Mouse (Mus musculus) layer of hippocampus, postnatal 36 days (tissue): ENCODE results near the gene Nfu1. TPM values are rescaled to one million over a fixed set of nuclear protein-coding genes. Genes with fewer than 3 reads are reported as not detected.
A peak's percentile ranks its signal among the peaks of the same experiment; 100 is the strongest.
"Not testable (repeated sequence)": the region's sequence is repeated elsewhere in the genome, so short reads cannot be mapped to it uniquely, and the experiment has no call there.

ENCODE experiments used
- DNase-seq, 2 experiments: peaks; one replicate each; pipeline ENCODE4 v3.0.0; 2022
- total RNA-seq, 2 experiments: library from RNA; stranded (reverse); gene quantifications; 2 replicates each; pipeline ENCODE4 v1.2.3; 2021

Gene Nfu1
- total RNA-seq, 2 experiments from 2014 or later = 55.1 to 55.5 TPM

- no peak for DNase-seq
Observed at GRCm38 (mm10) chr6:87026980-87027379, 17.9 kb downstream of the Nfu1 start.

- DNase-seq = no peak
Observed at GRCm38 (mm10) chr6:87028881-87029280, 19.8 kb downstream of the Nfu1 start.

GRCm38 (mm10) chr6:87031310-87031709 lies 22.3 kb downstream of the Nfu1 start:
- not testable (repeated sequence) for DNase-seq

- DNase-seq = no peak
Observed at GRCm38 (mm10) chr6:87032401-87032800, 23.4 kb downstream of the Nfu1 start.

GRCm38 (mm10) chr6:87034395-87034794 lies 25.4 kb downstream of the Nfu1 start:
- no peak for DNase-seq

- DNase-seq = no peak
Observed at GRCm38 (mm10) chr6:87037826-87038620, 29.0 kb downstream of the Nfu1 start.

- no peak for DNase-seq
Observed at GRCm38 (mm10) chr6:87039161-87039560, 30.1 kb downstream of the Nfu1 start.

- DNase-seq = peak in 1 of 2 experiments; percentile 11
Observed at GRCm38 (mm10) chr6:87040971-87041370, 31.9 kb downstream of the Nfu1 start.

GRCm38 (mm10) chr6:87041431-87041830 lies 32.4 kb downstream of the Nfu1 start:
- DNase-seq = no peak

GRCm38 (mm10) chr6:87042004-87042336 lies 32.9 kb downstream of the Nfu1 start:
- no peak for DNase-seq

- peak; percentile 92 to 93 for DNase-seq
Observed at GRCm38 (mm10) chr6:87042337-87043130, 33.5 kb downstream of the Nfu1 start, which contains the start of gene Gfpt1. TSS of gene Gfpt1 (plus strand) at chr6:87042846.

GRCm38 (mm10) chr6:87043131-87043516 lies 34.1 kb downstream of the Nfu1 start:
- DNase-seq = no peak

GRCm38 (mm10) chr6:87044895-87045294 lies 35.9 kb downstream of the Nfu1 start:
- no peak for DNase-seq

GRCm38 (mm10) chr6:87045507-87045906 lies 36.5 kb downstream of the Nfu1 start:
- no peak for DNase-seq

GRCm38 (mm10) chr6:87048712-87049111 lies 39.7 kb downstream of the Nfu1 start:
- not testable (repeated sequence) for DNase-seq

- DNase-seq = no peak
Observed at GRCm38 (mm10) chr6:87051886-87052425, 42.9 kb downstream of the Nfu1 start.

GRCm38 (mm10) chr6:87054193-87054592 lies 45.2 kb downstream of the Nfu1 start:
- no peak for DNase-seq

- DNase-seq = no peak
Observed at GRCm38 (mm10) chr6:87059754-87060153, 50.7 kb downstream of the Nfu1 start.

- no peak for DNase-seq
Observed at GRCm38 (mm10) chr6:87063586-87063985, 54.5 kb downstream of the Nfu1 start.

- DNase-seq = no peak
Observed at GRCm38 (mm10) chr6:87068209-87068608, 59.2 kb downstream of the Nfu1 start.

- DNase-seq = no peak
Observed at GRCm38 (mm10) chr6:87069195-87069900, 60.3 kb downstream of the Nfu1 start.

- DNase-seq = no peak
Observed at GRCm38 (mm10) chr6:87070641-87071040, 61.6 kb downstream of the Nfu1 start.

GRCm38 (mm10) chr6:87072759-87073158 lies 63.7 kb downstream of the Nfu1 start:
- no peak for DNase-seq
